Mouse (Mus musculus) bone marrow, adult 2 months (tissue): ENCODE measurements around the gene Gpr180.

Source experiments
- CTCF ChIP-seq: fragments of 200-500 bp; IDR thresholded peaks from 2 replicates; pipeline ENCODE4 v1.5.1; 2011; ENCODE audit warnings: low read length, control low read depth; ENCODE audit not compliant: control insufficient read depth, insufficient read depth
- POLR2A ChIP-seq: fragments of 200-500 bp; IDR thresholded peaks from 2 replicates; pipeline ENCODE4 v1.6.1; 2011; ENCODE audit warnings: low read depth, mild to moderate bottlenecking, control low read depth, low read length, borderline replicate concordance; ENCODE audit not compliant: control insufficient read depth

GRCm38 (mm10) chr14:118175694-118176085 is 38.7 kb downstream of the Gpr180 start:
- TF ChIP-seq CTCF (no peak), POLR2A (no peak)
